Mouse (Mus musculus): ENCODE results near the gene S100a5. TPM values are rescaled to one million over a fixed set of nuclear protein-coding genes. Genes with fewer than 3 reads are reported as not detected.

The S100a5 gene
- polyA plus RNA-seq, 1 experiment from 2014 or later: 1.4 TPM

DNA sequence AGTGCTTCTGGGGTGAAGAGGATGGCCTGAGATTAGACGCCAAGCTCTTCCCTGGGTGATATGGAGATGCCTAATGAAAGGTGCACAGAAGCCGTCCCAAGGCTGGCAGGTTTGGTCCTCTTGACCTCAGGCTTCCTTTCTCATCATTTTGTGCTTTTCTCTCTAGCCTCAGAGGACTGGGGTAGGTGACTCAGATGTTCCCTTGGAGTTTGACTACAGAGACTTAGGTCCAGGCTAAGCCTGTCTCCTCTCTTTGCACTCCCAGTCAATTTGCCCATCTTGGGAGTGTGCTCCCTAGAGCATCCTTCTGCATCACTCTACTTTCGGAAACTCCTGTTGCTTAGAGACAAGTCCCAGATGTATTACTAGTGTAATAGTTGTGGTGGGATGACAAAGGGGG lies 962 bp upstream of the S100a5 start:
- H3K27ac ChIP-seq: no peak overlapping the region
- no peak for ATAC-seq (replicated peaks; ENCODE audit: low FRiP score, low read depth)
- no peaks in the 10 kb centered on the region for H3K9me3 ChIP-seq (replicated peaks; ENCODE audit: low read length)
- H3K4me2 ChIP-seq (ENCODE audit: low read length): no peak overlapping the region
- no peak for DNase-seq (ENCODE audit: low spot score)
- H3K36me3 ChIP-seq (ENCODE audit: insufficient read depth, low read length): no peaks in the 10 kb centered on the region
- WGBS: 85% methylated on average over 3 of the region's 3 CpGs
- H3K4me3 ChIP-seq (replicated peaks; ENCODE audit: low read depth, low read length): no peak overlapping the region
- TF ChIP-seq CTCF (IDR thresholded peaks at IDR 0.05; ENCODE audit: low read depth): no peak
- no peak overlapping the region for H3K9ac ChIP-seq (ENCODE audit: low read depth, low read length)
- no peaks in the 10 kb centered on the region for H3K27me3 ChIP-seq (ENCODE audit: insufficient read depth, low read length)
- peaks cover 6% of the 10 kb centered on the region; the same call in 1 of the 2 replicates for H3K4me1 ChIP-seq (replicated peaks; ENCODE audit: insufficient read depth, low read length)

DNA sequence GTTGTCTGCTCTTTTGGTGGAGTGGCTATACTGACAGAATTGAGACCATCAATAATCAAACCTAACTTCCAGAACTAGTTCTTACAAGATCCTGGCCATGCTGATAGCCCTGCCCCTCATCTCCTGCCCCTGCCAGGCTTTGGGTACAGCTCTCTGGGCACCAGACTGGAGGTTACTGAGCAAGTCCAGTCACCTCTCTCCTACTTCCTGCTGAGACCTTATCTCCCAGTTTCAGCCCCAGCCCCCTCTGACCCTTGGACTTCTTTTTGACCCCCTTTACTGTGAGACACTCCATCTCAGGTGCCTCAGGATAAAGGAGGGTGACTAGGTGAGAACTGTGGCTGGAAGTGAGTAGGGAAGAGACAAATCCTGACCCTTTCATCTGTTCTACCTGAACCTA lies 779 bp downstream of the S100a5 start:
- no peak for ATAC-seq (replicated peaks; ENCODE audit: low FRiP score, low read depth)

DNA sequence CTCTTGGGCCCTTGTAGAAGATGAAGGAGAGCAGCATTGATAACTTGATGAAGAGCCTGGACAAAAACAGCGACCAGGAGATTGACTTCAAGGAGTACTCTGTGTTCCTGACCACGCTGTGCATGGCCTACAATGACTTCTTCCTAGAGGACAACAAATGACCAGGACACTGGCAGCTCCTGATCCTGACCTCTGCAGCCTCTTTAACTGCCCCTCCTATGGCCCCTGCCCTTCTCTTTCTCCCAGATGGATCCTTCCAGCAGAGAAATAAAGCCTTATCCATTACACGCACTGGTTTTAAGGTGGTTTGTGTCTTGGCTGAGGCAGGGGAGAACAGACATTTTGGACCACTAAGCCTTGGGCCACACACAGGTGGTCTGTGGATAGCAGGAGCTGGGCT lies 3.2 kb downstream of the S100a5 start:
- H3K4me1 ChIP-seq (replicated peaks; ENCODE audit: insufficient read depth, low read length): peaks cover 8% of the 10 kb centered on the region
- WGBS: 87% methylated on average over 3 of the region's 3 CpGs
- no peak overlapping the region for H3K9ac ChIP-seq (ENCODE audit: low read depth, low read length)
- no peak overlapping the region for H3K27ac ChIP-seq
- no peak for TF ChIP-seq CTCF (IDR thresholded peaks at IDR 0.05; ENCODE audit: low read depth)
- DNase-seq (ENCODE audit: low spot score): no peak
- H3K9me3 ChIP-seq (replicated peaks; ENCODE audit: low read length): no peaks in the 10 kb centered on the region
- no peaks in the 10 kb centered on the region for H3K36me3 ChIP-seq (ENCODE audit: insufficient read depth, low read length)
- H3K27me3 ChIP-seq (ENCODE audit: insufficient read depth, low read length): no peaks in the 10 kb centered on the region
- H3K4me3 ChIP-seq (replicated peaks; ENCODE audit: low read depth, low read length): no peak overlapping the region
- ATAC-seq (replicated peaks; ENCODE audit: low FRiP score, low read depth): no peak
- H3K4me2 ChIP-seq (ENCODE audit: low read length): no peak overlapping the region

More for the DNA sequence above, 779 bp downstream of the S100a5 start:
- no peaks in the 10 kb centered on the region for H3K36me3 ChIP-seq (ENCODE audit: insufficient read depth, low read length)
- H3K27me3 ChIP-seq (ENCODE audit: insufficient read depth, low read length): no peaks in the 10 kb centered on the region
- no peaks in the 10 kb centered on the region for H3K9me3 ChIP-seq (replicated peaks; ENCODE audit: low read length)
- no peak overlapping the region for H3K9ac ChIP-seq (ENCODE audit: low read depth, low read length)
- peaks cover 11% of the 10 kb centered on the region; the same call in 1 of the 2 replicates for H3K4me1 ChIP-seq (replicated peaks; ENCODE audit: insufficient read depth, low read length)
- no peak overlapping the region for H3K4me3 ChIP-seq (replicated peaks; ENCODE audit: low read depth, low read length)
- DNase-seq (ENCODE audit: low spot score): no peak
- H3K4me2 ChIP-seq (ENCODE audit: low read length): no peak overlapping the region
- H3K27ac ChIP-seq: no peak overlapping the region
- TF ChIP-seq CTCF (IDR thresholded peaks at IDR 0.05; ENCODE audit: low read depth): no peak

DNA sequence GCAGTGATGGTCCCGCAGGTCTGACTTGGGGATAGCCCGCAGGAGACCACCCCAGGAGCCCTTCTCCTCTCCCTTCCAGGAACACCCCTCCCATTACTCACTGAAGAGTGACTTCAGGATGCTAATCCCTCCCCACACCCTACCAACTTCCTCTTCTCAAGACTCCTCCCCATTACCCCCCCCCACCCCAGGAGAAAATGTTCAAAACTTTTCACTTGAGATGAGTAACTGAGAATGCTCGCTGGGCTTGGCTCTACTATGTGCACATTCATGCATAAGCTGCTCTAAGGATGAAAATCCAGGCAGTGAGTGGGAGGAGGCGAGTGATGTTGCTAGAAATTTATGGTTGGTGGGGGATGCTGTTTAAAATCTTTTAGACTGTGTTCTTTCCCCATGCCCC lies 3.7 kb downstream of the S100a5 start:
- H3K27me3 ChIP-seq (ENCODE audit: insufficient read depth, low read length): no peaks in the 10 kb centered on the region
- peaks cover 8% of the 10 kb centered on the region for H3K4me1 ChIP-seq (replicated peaks; ENCODE audit: insufficient read depth, low read length)
- H3K4me2 ChIP-seq (ENCODE audit: low read length): no peak overlapping the region
- 46% methylated on average over 4 of the region's 4 CpGs for WGBS
- H3K27ac ChIP-seq: no peak overlapping the region
- no peak for TF ChIP-seq CTCF (IDR thresholded peaks at IDR 0.05; ENCODE audit: low read depth)
- H3K9me3 ChIP-seq (replicated peaks; ENCODE audit: low read length): no peaks in the 10 kb centered on the region
- H3K4me3 ChIP-seq (replicated peaks; ENCODE audit: low read depth, low read length): no peak overlapping the region
- DNase-seq (ENCODE audit: low spot score): peak; percentile 35
- no peak overlapping the region for H3K9ac ChIP-seq (ENCODE audit: low read depth, low read length)
- no peaks in the 10 kb centered on the region for H3K36me3 ChIP-seq (ENCODE audit: insufficient read depth, low read length)
- ATAC-seq (replicated peaks; ENCODE audit: low FRiP score, low read depth): no peak

DNA sequence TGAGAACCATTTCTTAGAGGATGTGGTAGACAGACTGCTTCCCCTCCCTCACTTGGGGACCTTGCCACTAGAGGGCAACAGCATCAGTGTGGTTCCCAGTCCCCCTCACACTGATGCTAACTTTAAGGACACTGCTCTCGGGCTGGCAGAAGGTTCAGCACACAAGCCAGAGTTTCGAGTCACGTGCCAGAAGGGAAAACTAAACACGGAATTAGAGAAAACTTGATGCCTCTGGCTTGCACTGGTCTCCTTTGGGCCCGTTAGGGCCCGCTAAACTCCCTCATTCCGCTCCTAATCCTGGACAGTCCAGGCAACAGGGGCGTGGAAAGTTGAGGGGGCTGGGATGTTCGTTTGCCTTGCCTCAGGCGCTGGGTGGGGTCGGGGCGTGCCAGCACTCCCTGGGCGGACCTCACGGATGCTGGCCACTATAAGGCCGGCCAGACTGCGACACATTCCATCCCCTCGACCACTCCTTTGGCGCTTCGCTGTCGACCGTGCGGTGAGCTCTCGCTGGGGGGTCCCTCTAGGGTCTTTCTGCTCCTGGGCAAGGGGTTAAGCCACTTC lies 4.5 kb downstream of the S100a5 start, which contains the start of gene S100a6:
TSS of gene S100a6 (plus strand) at position 155 of the 564 bp plus-strand sequence.
- no peaks in the 10 kb centered on the region for H3K9me3 ChIP-seq (replicated peaks; ENCODE audit: low read length)
- TF ChIP-seq CTCF (IDR thresholded peaks at IDR 0.05; ENCODE audit: low read depth): peak; percentile 75
- peak within 1 kb of the TSS; percentile 48; the same call in 1 of the 2 replicates for H3K27ac ChIP-seq
- H3K27me3 ChIP-seq (ENCODE audit: insufficient read depth, low read length): no peaks in the 10 kb centered on the region
- H3K4me3 ChIP-seq (replicated peaks; ENCODE audit: low read depth, low read length): peak within 1 kb of the TSS; percentile 40
- H3K4me2 ChIP-seq (ENCODE audit: low read length): peak within 1 kb of the TSS; percentile 72
- no peaks in the 10 kb centered on the region for H3K36me3 ChIP-seq (ENCODE audit: insufficient read depth, low read length)
- WGBS: under 1% methylated on average over 23 of the region's 23 CpGs
- peak within 1 kb of the TSS; percentile 60 for H3K9ac ChIP-seq (ENCODE audit: low read depth, low read length)
- peaks cover 8% of the 10 kb centered on the region for H3K4me1 ChIP-seq (replicated peaks; ENCODE audit: insufficient read depth, low read length)
- peak; percentile 81 for ATAC-seq (replicated peaks; ENCODE audit: low FRiP score, low read depth)
- DNase-seq (ENCODE audit: low spot score): peak; percentile 86

DNA sequence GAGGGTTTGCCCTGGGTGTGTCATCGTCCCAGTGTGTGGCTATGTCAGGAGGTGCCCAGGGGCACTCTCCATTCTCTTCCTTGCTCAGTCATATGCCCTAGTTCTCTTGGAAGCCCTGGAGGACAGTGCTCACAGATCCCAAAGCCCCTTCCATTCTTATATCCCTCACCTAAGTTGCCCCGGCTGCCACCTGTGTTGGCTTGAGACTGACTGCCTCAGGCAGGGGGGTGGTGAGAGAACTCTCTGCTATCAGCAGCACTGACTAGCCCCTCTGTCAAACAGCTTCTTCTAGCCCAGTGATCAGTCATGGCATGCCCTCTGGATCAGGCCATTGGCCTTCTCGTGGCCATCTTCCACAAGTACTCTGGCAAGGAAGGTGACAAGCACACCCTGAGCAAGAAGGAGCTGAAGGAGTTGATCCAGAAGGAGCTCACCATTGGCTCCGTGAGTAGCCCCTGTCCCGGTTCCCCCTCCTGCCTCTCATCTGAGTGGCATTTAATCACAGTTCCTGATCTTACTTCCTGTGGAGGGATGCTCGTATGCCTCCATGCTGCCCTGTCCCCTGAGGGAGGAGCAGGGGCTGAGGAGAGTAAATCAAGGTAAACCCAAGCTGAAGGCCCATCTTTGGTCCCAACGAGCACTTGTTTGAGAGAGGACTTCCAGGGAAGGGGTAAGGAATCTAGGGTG lies 5.3 kb downstream of the S100a5 start:
- H3K27ac ChIP-seq: peak overlapping the region; percentile 48; the same call in 1 of the 2 replicates
- no peaks in the 10 kb centered on the region for H3K36me3 ChIP-seq (ENCODE audit: insufficient read depth, low read length)

More for the DNA sequence above, 5.3 kb downstream of the S100a5 start:
- 49% methylated on average over 7 of the region's 7 CpGs for WGBS
- ATAC-seq (replicated peaks; ENCODE audit: low FRiP score, low read depth) (no peak), DNase-seq (ENCODE audit: low spot score) (no peak)
- TF ChIP-seq CTCF (IDR thresholded peaks at IDR 0.05; ENCODE audit: low read depth): no peak
- peaks cover 8% of the 10 kb centered on the region for H3K4me1 ChIP-seq (replicated peaks; ENCODE audit: insufficient read depth, low read length)
- H3K9ac ChIP-seq (ENCODE audit: low read depth, low read length): peak overlapping the region; percentile 60
- H3K4me3 ChIP-seq (replicated peaks; ENCODE audit: low read depth, low read length): peak overlapping the region; percentile 40
- H3K27me3 ChIP-seq (ENCODE audit: insufficient read depth, low read length): no peaks in the 10 kb centered on the region
- peak overlapping the region; percentile 72 for H3K4me2 ChIP-seq (ENCODE audit: low read length)
- no peaks in the 10 kb centered on the region for H3K9me3 ChIP-seq (replicated peaks; ENCODE audit: low read length)

Data from kidney, postnatal 0 days (tissue).